Mouse (Mus musculus) gonadal fat pad, adult 2 months (tissue): ENCODE results near the gene Hmg20b. TPM values are rescaled to one million over a fixed set of nuclear protein-coding genes. Genes with fewer than 3 reads are reported as not detected.

Experiments
- DNase-seq: peaks from one replicate; pipeline ENCODE4 v3.0.0-alpha.2; 2012; ENCODE audit warnings: low read depth
- polyA plus RNA-seq: library from polyadenylated mRNA; depleted of rRNA; stranded (reverse); fragments of >200 nt; gene quantifications from 2 replicates; pipeline ENCODE4 v1.2.3, GENCODE M21; 2012; rRNA removed

Hmg20b gene
- polyA plus RNA-seq, 1 experiment = 60.3 TPM

GRCm38 (mm10) chr10:81305663-81306062 lies 44.6 kb downstream of the Hmg20b start:
- DNase-seq = no peak

GRCm38 (mm10) chr10:81304597-81305238 lies 45.6 kb downstream of the Hmg20b start:
- no peak for DNase-seq

DNA sequence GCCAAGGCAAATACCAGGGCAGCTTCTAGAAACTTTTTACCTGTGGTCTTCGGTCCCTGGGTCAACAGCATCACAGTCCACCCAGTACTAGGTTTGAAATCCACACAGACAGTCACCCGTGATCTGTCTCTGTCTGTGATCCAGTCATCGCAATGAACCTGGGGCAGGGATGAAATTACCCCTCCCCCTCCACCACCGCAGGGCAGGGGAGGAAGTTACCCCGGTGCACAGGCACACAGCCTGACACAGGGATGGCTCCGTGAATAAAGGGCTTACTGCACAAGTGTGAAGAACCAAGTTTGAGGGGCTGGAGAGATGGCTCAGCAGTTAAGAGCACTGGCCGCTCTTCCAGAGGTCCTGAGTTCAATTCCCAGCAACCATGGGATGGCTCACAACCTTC lies 46.5 kb downstream of the Hmg20b start:
- no peak for DNase-seq

- DNase-seq = no peak
Measured at GRCm38 (mm10) chr10:81303258-81303657, 47.0 kb downstream of the Hmg20b start.

DNA sequence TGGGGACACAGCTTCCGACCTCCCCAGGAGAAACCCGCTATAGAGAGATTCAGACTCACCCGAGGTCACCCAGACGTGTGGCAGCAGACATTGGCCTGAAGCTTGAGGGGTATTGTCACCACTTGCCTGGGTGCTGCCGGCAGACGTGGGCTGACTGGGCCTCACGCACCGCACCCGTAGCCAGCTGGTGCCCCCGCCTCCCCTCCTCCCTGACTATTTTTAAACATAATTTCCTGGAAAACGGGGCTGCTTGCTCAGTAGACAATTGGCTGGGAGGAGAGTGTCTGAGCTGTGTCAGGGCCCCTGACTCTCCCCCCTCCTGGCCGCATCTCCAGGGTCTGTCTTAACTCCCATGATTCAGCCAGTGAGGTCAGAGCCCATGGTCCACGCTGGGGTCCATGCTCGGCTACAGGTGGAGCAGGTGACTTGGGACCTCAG lies 47.5 kb downstream of the Hmg20b start:
- DNase-seq = no peak

DNA sequence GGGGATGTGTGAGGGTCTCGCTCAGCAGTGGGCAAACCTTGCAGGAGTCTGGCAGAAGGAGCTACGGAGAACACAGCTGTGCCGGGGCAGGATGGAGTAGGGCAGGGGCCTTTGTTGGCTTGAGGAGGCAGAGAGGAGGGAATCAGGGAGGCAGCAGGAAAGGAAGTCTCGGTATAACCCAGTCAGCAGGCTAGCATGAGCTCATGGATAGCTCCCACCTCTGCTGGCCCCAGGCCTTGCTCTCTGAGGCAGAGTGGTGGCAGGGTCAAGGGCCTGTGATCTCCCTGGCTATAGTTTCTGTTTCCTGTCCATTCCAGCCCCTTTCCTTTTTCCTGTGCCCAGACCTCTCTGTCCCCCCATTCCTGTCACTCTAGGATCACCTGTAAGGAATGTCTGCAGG lies 48.0 kb downstream of the Hmg20b start:
- DNase-seq = no peak

GRCm38 (mm10) chr10:81301321-81301720 lies 49.0 kb downstream of the Hmg20b start:
- DNase-seq = no peak

DNA sequence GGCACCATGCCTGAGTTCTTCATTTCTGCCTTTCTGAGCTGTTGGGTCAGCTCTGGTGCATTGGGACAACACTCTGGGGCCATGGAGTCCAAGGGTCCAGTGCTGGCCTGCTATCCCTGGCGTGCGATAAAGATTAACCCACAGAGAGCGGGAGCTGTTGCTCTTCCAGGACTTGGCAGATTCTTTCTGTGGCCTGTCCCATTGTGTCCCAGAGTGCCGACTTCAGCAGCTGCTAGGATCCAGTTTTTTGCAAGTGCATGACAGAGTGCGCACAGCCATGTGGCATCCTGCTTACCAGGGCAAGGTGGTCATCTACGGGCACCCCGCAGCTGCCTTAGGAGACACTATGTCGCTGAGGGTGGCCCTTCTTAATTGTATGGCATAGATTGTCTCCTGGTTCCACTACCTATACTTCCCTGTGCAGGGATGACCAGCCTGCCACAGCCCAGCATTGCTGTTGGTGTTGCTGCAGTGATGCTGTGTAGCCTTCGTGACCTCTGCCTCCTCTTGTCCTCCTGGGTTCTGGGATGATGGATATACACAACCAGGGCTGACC lies 49.9 kb downstream of the Hmg20b start:
- no peak for DNase-seq

GRCm38 (mm10) chr10:81299585-81300351 lies 50.5 kb downstream of the Hmg20b start:
- no peak for DNase-seq

GRCm38 (mm10) chr10:81298369-81299100 lies 51.7 kb downstream of the Hmg20b start:
- DNase-seq = no peak

- DNase-seq = no peak
Measured at GRCm38 (mm10) chr10:81297845-81298244, 52.4 kb downstream of the Hmg20b start.

- no peak for DNase-seq
Measured at GRCm38 (mm10) chr10:81297246-81297645, 53.0 kb downstream of the Hmg20b start.

Other genes starting within 250 kb of the Hmg20b start
- 132 and 176 TPM in 2 replicates for gene Map2k2, start 244.6 kb downstream of the Hmg20b start, polyA plus RNA-seq
- 30.0 and 49.1 TPM in 2 replicates for gene Zbtb7a, start 215.3 kb downstream of the Hmg20b start, polyA plus RNA-seq
- 31.5 and 32.8 TPM in 2 replicates for gene Pias4, start 182.6 kb downstream of the Hmg20b start, polyA plus RNA-seq
- gene Eef2, start 173.8 kb downstream of the Hmg20b start, polyA plus RNA-seq = 1,971 and 2,241 TPM in 2 replicates
- 76.3 and 81.7 TPM in 2 replicates for gene Dapk3, start 167.5 kb downstream of the Hmg20b start, polyA plus RNA-seq
- gene 4930442H23Rik, start 166.6 kb downstream of the Hmg20b start, polyA plus RNA-seq = not detected in 2 replicates
- not detected in 2 replicates for gene Nmrk2, start 148.4 kb downstream of the Hmg20b start, polyA plus RNA-seq
- gene Atcay, start 119.6 kb downstream of the Hmg20b start, polyA plus RNA-seq = 0.03 TPM in 1 of 2 replicates, not detected in the other
- 17.9 and 20.9 TPM in 2 replicates for gene Zfr2, start 117.3 kb downstream of the Hmg20b start, polyA plus RNA-seq
- gene Matk, start 97.5 kb downstream of the Hmg20b start, polyA plus RNA-seq = 3.1 and 4.7 TPM in 2 replicates
- 65.7 and 72.8 TPM in 2 replicates for gene Mrpl54, start 83.5 kb downstream of the Hmg20b start, polyA plus RNA-seq
- 61.1 and 77.4 TPM in 2 replicates for gene Apba3, start 83.5 kb downstream of the Hmg20b start, polyA plus RNA-seq
- 21.4 and 29.9 TPM in 2 replicates for gene Tjp3, start 58.9 kb downstream of the Hmg20b start, polyA plus RNA-seq
- 57.9 and 58.4 TPM in 2 replicates for gene Pip5k1c, start 57.5 kb downstream of the Hmg20b start, polyA plus RNA-seq
- gene Cactin, start 29.4 kb downstream of the Hmg20b start, polyA plus RNA-seq = 24.8 and 25.0 TPM in 2 replicates
- gene Tbxa2r, start 21.7 kb downstream of the Hmg20b start, polyA plus RNA-seq = 8.3 and 9.3 TPM in 2 replicates
- 1.4 and 1.7 TPM in 2 replicates for gene Gipc3, start 7.2 kb downstream of the Hmg20b start, polyA plus RNA-seq
- gene Mfsd12, start 7.0 kb upstream of the Hmg20b start, polyA plus RNA-seq = 29.8 and 39.5 TPM in 2 replicates
- 1.7 and 2.0 TPM in 2 replicates for gene 4930404N11Rik, start 15.3 kb upstream of the Hmg20b start, polyA plus RNA-seq
- 48.7 and 59.7 TPM in 2 replicates for gene Fzr1, start 28.0 kb upstream of the Hmg20b start, polyA plus RNA-seq
- 93.9 and 96.3 TPM in 2 replicates for gene Dohh, start 33.9 kb upstream of the Hmg20b start, polyA plus RNA-seq
- gene Gm48551, start 34.0 kb upstream of the Hmg20b start, polyA plus RNA-seq = 3.3 and 4.2 TPM in 2 replicates
- gene Gm48552, start 38.5 kb upstream of the Hmg20b start, polyA plus RNA-seq = 3.1 and 5.6 TPM in 2 replicates
- gene Smim24, start 42.6 kb upstream of the Hmg20b start, polyA plus RNA-seq = 28.6 and 32.6 TPM in 2 replicates
- 33.6 and 61.6 TPM in 2 replicates for gene Nfic, start 105.2 kb upstream of the Hmg20b start, polyA plus RNA-seq
- 0.27 and 0.67 TPM in 2 replicates for gene Celf5, start 132.2 kb upstream of the Hmg20b start, polyA plus RNA-seq
- 115 and 131 TPM in 2 replicates for gene Ncln, start 145.9 kb upstream of the Hmg20b start, polyA plus RNA-seq
- 2.8 and 3.5 TPM in 2 replicates for gene S1pr4, start 149.7 kb upstream of the Hmg20b start, polyA plus RNA-seq
- 3.3 and 4.7 TPM in 2 replicates for gene Gna15, start 173.7 kb upstream of the Hmg20b start, polyA plus RNA-seq
- gene Gna11, start 194.7 kb upstream of the Hmg20b start, polyA plus RNA-seq = 202 and 223 TPM in 2 replicates
- gene Aes, start 209.0 kb upstream of the Hmg20b start, polyA plus RNA-seq = 651 and 877 TPM in 2 replicates
- 75.0 and 107 TPM in 2 replicates for gene Tle2, start 224.1 kb upstream of the Hmg20b start, polyA plus RNA-seq